Mouse (Mus musculus) c-Kit-positive CD71-positive TER-119-negative erythroid progenitor cells, embryonic 14.5 days (primary cell): ENCODE measurements around the gene Nuak1.

Experiments used
- DNase-seq: peaks from one replicate; pipeline ENCODE4 v3.0.0-alpha.2; 2013; ENCODE audit warnings: low read depth

The Nuak1 gene

DNA sequence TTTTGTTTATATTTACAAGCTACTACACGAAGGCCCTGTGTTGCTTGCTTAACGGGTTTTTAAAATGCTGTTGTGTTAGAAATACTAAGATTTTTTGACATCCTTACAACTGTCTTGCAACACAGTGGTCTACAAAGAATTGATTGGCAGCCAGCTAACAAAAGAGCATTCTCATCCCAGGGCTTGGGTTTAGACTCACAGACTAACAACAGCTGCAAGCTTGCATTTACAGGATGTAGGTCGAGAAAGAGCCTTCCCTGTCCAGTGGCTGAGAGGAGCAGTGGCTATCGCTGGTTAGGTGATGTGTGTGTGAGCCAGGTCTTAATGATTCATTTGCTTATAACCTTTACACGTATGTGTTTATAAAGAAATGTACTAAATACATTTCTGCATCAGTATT is 94.7 kb downstream of the Nuak1 start:
- DNase-seq, result no peak

DNA sequence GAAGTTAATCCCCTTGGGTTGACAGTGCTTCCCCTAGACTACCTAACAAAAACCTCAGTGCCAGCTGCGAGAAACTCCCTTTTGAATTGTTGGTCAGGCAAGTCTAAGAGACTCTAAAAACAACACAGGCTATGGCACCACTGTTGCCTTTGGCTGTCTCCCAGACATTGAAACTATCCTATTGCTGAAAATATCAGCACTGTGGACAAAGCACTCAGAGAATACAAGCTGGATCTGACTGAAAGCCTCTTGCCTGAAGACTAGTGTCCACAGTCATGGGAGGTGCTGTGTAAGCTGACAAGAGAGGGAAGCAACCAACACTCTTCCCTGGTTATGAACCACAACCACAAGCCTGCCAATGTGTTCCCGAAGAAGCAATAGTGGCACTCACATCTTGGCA is 96.9 kb downstream of the Nuak1 start:
- DNase-seq, result no peak

DNA sequence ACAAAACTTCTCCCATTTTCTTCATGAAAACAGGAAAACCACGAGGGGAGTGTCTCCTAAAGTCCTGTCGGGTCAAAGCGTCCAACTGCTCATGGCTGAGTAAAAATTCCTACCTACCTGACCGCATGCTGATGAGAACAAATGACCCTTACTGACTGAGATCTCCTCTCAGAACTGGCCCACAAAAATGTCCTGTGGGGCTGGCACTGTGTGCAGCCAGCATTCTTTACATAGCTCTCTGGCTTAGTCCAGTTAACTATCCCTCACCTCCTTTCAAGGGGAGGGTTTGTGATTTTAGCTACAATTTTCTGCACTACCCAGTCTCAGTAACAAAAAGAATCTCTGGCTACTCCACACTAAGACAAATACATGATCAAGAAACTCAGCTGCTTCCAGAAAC is 100.9 kb downstream of the Nuak1 start:
- DNase-seq, result no peak

DNA sequence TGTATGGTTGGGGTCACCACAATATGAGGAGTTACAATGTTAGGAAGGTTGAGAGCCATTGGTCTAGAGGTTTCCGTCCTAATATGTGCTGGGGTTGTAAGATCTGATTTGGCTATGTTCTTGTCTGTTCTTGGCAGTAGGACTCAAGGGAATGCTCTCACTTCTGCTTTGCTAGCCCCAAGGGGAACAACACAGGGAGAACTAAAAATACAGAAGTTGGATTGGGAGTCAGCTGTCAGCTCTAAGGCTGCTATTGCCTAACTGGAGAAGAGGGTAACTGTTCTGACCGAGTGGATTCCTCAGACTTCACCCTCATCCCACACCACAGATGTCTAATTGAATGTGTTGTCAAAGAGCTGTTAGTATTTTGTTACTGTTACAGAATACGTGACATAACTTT is 101.6 kb downstream of the Nuak1 start:
- no peak for DNase-seq

DNA sequence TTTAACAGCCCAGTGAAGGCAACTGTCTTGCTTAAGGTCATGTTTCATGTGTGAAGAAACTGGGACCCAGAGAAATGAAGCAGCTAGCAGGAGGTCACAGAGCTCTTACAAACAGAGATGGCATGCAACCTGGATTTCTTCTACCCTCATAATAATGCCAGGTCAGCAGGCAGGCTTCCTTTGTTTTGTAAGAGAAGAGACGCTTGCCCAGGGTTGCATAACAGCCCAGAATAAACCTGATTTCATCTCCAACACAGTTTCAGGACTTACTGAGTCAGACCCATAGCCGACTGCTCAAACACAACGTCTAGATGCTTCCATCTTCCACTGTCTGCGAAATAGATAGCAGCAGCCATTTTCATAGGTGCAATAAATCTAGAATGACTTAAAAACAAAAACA is 105.0 kb downstream of the Nuak1 start:
- no peak for DNase-seq

DNA sequence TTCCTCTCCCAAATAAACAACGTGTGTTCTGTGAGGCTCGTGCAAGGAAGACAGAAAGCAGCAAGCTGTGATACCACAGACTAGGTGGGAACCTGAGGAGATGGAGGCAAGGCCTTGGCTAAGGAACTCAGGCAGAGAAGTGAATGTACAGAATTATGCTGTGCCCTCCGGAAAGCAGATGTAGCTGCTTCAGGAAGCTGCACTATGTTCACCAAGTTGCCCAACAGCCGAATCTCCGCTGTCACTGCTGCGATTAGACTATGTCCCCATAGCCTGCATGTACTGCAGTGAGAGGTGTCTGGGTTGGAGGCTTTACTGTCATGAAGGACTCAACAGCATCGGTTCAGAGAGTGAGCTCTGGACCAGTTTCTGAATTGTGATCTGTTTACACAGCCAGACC is 110.6 kb downstream of the Nuak1 start:
- no peak for DNase-seq

DNA sequence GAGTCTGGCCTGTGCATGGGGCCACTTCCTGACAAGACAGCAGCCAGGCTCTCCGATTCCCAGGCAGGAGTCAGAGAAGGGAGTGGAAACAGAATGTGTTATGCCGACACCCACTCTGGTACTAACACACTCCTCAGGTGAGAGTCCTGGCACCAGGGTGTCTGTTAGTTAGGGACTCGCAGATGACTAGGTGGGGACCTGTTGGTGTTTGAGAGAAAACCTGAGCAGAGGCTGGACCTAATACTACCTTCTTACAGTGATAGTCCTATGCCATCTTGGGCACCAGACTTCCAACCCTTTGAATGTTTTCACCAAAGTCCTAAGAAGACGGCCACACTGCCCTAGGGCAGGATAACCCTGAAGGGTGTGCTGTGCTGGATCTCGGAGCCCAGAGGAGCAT is 111.1 kb downstream of the Nuak1 start:
- no peak for DNase-seq

DNA sequence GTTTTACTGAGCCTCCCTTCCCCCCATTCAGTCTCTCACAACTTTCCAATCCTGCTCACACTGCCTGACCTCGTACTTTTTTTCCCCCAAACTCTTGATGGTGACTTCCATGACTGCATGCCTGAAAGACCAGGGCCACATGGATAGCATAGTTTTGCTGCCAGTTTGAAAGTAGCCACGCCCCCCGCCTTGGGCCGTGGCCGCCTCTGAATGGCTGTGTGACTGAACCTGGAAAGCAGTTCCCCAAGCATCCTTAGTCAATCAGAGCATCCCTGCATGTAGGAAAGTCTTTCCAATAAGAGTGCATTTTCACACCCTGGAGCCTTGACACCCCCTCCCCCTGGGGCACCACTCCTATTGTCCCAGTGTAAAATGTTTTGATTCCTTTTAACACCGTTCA is 116.4 kb downstream of the Nuak1 start:
- no peak for DNase-seq
